Mouse (Mus musculus): Measurements from ENCODE around the gene Gnb1l. TPM values are rescaled to one million over a fixed set of nuclear protein-coding genes. Genes with fewer than 3 reads are reported as not detected.

The Gnb1l gene
- total RNA-seq, 2 experiments from 2014 or later, result 6.2 to 7.1 TPM

Other genes with a start within 250 kb of the Gnb1l start
- 10 to 100 TPM; 85.5 to 91.0 TPM for gene Ranbp1, start 250.0 kb upstream of the Gnb1l start, total RNA-seq (2021)
- gene Gm49776, start 240.4 kb upstream of the Gnb1l start, total RNA-seq (2021), result not detected
- gene Dgcr8, start 209.5 kb upstream of the Gnb1l start, total RNA-seq (2021), result 10 to 100 TPM; 41.7 to 42.4 TPM
- 100 to 1,000 TPM; 137 to 148 TPM for gene Tango2, start 150.6 kb upstream of the Gnb1l start, total RNA-seq (2021)
- 10 to 100 TPM; 40.7 TPM for gene Arvcf, start 150.5 kb upstream of the Gnb1l start, total RNA-seq (2021)
- 10 to 100 TPM; 19.4 to 21.3 TPM for gene Txnrd2, start 72.3 kb upstream of the Gnb1l start, total RNA-seq (2021)
- gene Comt, start 71.9 kb upstream of the Gnb1l start, total RNA-seq (2021), result 10 to 100 TPM; 90.5 to 91.4 TPM
- gene Rtl10, start 188 bp downstream of the Gnb1l start, total RNA-seq (2021), result 1 to 10 TPM; 6.4 to 9.7 TPM
- gene Tbx1, start 92.0 kb downstream of the Gnb1l start, total RNA-seq (2021), result 1 to 10 TPM; 1.3 TPM
- 1 to 10 TPM; 1.1 to 1.3 TPM for gene Gp1bb, start 123.7 kb downstream of the Gnb1l start, total RNA-seq (2021)
- gene Gm49601, start 127.7 kb downstream of the Gnb1l start, total RNA-seq (2021), result 100 to 1,000 TPM; 231 to 252 TPM
- 100 to 1,000 TPM; 824 to 876 TPM for gene Sept5, start 131.2 kb downstream of the Gnb1l start, total RNA-seq (2021)